Mouse (Mus musculus) embryonic facial prominence, embryonic 12.5 days (tissue): ENCODE measurements around the gene Prickle3. TPM values are rescaled to one million over a fixed set of nuclear protein-coding genes. Genes with fewer than 3 reads are reported as not detected.
"Not testable (repeated sequence)": the region's sequence is repeated elsewhere in the genome, so short reads cannot be mapped to it uniquely, and the experiment has no call there.

Experiments used
- ATAC-seq: fragments of 200-750 bp; cut with Nextera tagmentation; 2 replicates; pipeline ENCODE4 v1.8.0; 2017; ENCODE audit not compliant: insufficient number of reproducible peaks, insufficient read depth, low FRiP score, low TSS enrichment
- H3K27ac ChIP-seq: fragments of 300-500 bp; sonication (generic); 2 replicates; pipeline ENCODE4 v1.5.1; 2016; ENCODE audit warnings: mild to moderate bottlenecking
- H3K27me3 ChIP-seq: fragments of 300-500 bp; sonication (generic); 2 replicates; pipeline ENCODE4 v1.6.1; 2016; ENCODE audit warnings: mild to moderate bottlenecking, moderate library complexity
- H3K36me3 ChIP-seq: fragments of 300-500 bp; sonication (generic); 2 replicates; pipeline ENCODE4 v1.6.1; 2016; ENCODE audit warnings: mild to moderate bottlenecking
- H3K4me1 ChIP-seq: fragments of 300-500 bp; sonication (generic); 2 replicates; pipeline ENCODE4 v1.6.1; 2016
- H3K4me2 ChIP-seq: fragments of 300-500 bp; sonication (generic); replicated peaks from 2 replicates; pipeline ENCODE4 v1.6.1; 2016; ENCODE audit warnings: mild to moderate bottlenecking, moderate library complexity
- H3K4me3 ChIP-seq: fragments of 300-500 bp; sonication (generic); 2 replicates; pipeline ENCODE4 v1.5.1; 2016; ENCODE audit warnings: mild to moderate bottlenecking
- H3K9ac ChIP-seq: fragments of 300-500 bp; sonication (generic); 2 replicates; pipeline ENCODE4 v1.6.1; 2016; ENCODE audit warnings: mild to moderate bottlenecking, moderate library complexity
- H3K9me3 ChIP-seq: fragments of 300-500 bp; sonication (generic); 2 replicates; pipeline ENCODE4 v1.6.1; 2016; ENCODE audit warnings: mild to moderate bottlenecking, moderate library complexity
- WGBS: fragments of 180-500 bp; shearing (Covaris S2); methylation state at CpG from one replicate; pipeline ENCODE4 v1.1.7; 2016; 5-methylcytosine and 5-hydroxymethylcytosine counted together
- polyA plus RNA-seq: library from polyadenylated mRNA; unstranded; fragments of >200 nt; fragmentation: Nextera tagmentation; extraction: Ambion mirVana; gene quantifications from 2 replicates; pipeline ENCODE4 v1.2.1, GENCODE M21; 2016

The Prickle3 gene
- polyA plus RNA-seq, 1 experiment from 2014 or later: 7.1 TPM

- WGBS: 13% methylated on average over 38 of the region's 60 CpGs
- H3K27ac ChIP-seq, H3K9ac ChIP-seq, H3K9me3 ChIP-seq, H3K4me1 ChIP-seq, H3K36me3 ChIP-seq, H3K27me3 ChIP-seq: not testable (repeated sequence)
- Histone ChIP-seq H3K4me3 (peak within 1 kb of the TSS; percentile 29), H3K4me2 (peak within 1 kb of the TSS; percentile 36)
- peak; percentile 94 for ATAC-seq
Measured at GRCm38 (mm10) chrX:7714135-7714899, 57.3 kb downstream of the Prickle3 start, which contains the start of gene Wdr45. Gene Wdr45, plus strand, starts transcription at chrX:7714333.

GRCm38 (mm10) chrX:7716058-7716457 lies 59.0 kb downstream of the Prickle3 start:
- H3K36me3 ChIP-seq, H3K4me1 ChIP-seq, H3K9me3 ChIP-seq, H3K9ac ChIP-seq, H3K27ac ChIP-seq, ATAC-seq, H3K4me3 ChIP-seq, H3K4me2 ChIP-seq, H3K27me3 ChIP-seq: not testable (repeated sequence)
- 33% methylated on average over 1 of the region's 1 CpGs for WGBS

Other genes with a start within 250 kb of the Prickle3 start
- 0.08 TPM in 1 of 2 replicates, not detected in the other for gene Foxp3, start 83.6 kb upstream of the Prickle3 start, polyA plus RNA-seq
- 3.5 TPM in 2 replicates for gene Ppp1r3f, start 83.0 kb upstream of the Prickle3 start, polyA plus RNA-seq
- 32.4 TPM in 2 replicates for gene Ccdc22, start 51.7 kb upstream of the Prickle3 start, polyA plus RNA-seq
- gene Cacna1f, start 50.2 kb upstream of the Prickle3 start, polyA plus RNA-seq: 0.04 and 0.09 TPM in 2 replicates
- 7.7 and 11.1 TPM in 2 replicates for gene Syp, start 18.8 kb upstream of the Prickle3 start, polyA plus RNA-seq
- 58.4 and 63.2 TPM in 2 replicates for gene Plp2, start 14.1 kb downstream of the Prickle3 start, polyA plus RNA-seq
- gene Magix, start 24.0 kb downstream of the Prickle3 start, polyA plus RNA-seq: 0.11 and 0.15 TPM in 2 replicates
- gene Gpkow, start 39.9 kb downstream of the Prickle3 start, polyA plus RNA-seq: 38.7 and 39.6 TPM in 2 replicates
- 32.3 and 33.0 TPM in 2 replicates for gene Wdr45, start 57.1 kb downstream of the Prickle3 start, polyA plus RNA-seq
- not detected in 2 replicates for gene Gm45208, start 65.0 kb downstream of the Prickle3 start, polyA plus RNA-seq
- 69.9 and 71.0 TPM in 2 replicates for gene Praf2, start 71.2 kb downstream of the Prickle3 start, polyA plus RNA-seq
- gene Ccdc120, start 93.6 kb downstream of the Prickle3 start, polyA plus RNA-seq: 18.9 and 27.5 TPM in 2 replicates
- gene Tfe3, start 105.3 kb downstream of the Prickle3 start, polyA plus RNA-seq: 31.8 and 32.1 TPM in 2 replicates
- 50.4 and 53.5 TPM in 2 replicates for gene Gripap1, start 132.5 kb downstream of the Prickle3 start, polyA plus RNA-seq
- 2.3 and 2.4 TPM in 2 replicates for gene Kcnd1, start 165.0 kb downstream of the Prickle3 start, polyA plus RNA-seq
- 67.4 and 70.2 TPM in 2 replicates for gene Otud5, start 184.1 kb downstream of the Prickle3 start, polyA plus RNA-seq
- 5.9 and 6.0 TPM in 2 replicates for gene Pim2, start 221.0 kb downstream of the Prickle3 start, polyA plus RNA-seq
- gene Slc35a2, start 226.8 kb downstream of the Prickle3 start, polyA plus RNA-seq: 30.4 and 33.1 TPM in 2 replicates
- 147 and 162 TPM in 2 replicates for gene Pqbp1, start 242.0 kb downstream of the Prickle3 start, polyA plus RNA-seq
- gene Timm17b, start 242.1 kb downstream of the Prickle3 start, polyA plus RNA-seq: 167 and 169 TPM in 2 replicates